Mouse (Mus musculus) kidney, postnatal 25 days (tissue): Measurements from ENCODE around the gene Eipr1.

Source experiments
- DNase-seq, 2 experiments: peaks; one replicate each; pipeline ENCODE4 v3.0.0; 2021; ENCODE audit warnings: mixed read lengths in 2 of 2

Gene Eipr1

DNA sequence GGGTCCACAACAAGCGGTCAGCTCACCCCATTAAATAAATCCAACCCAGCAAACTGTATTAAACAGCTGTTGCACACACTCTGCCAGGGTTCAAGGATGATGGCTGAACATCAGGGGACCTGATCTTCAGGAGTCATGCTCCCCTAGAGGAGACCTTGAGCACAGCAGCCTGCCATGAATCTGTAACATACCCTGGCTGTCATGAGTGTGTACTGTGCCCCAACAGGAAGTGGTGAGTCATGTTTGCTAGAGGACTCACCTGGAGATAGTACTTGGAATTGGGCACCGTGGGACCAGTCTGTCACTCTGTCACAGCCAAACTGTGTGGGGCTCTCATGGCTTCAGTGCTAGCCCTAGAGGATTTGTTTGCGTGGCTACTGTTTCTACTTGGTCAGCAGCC, 77.9 kb downstream of the Eipr1 start:
- no peak for DNase-seq

GRCm38 (mm10) chr12:28830471-28830870, 78.9 kb downstream of the Eipr1 start:
- DNase-seq, result no peak

DNA sequence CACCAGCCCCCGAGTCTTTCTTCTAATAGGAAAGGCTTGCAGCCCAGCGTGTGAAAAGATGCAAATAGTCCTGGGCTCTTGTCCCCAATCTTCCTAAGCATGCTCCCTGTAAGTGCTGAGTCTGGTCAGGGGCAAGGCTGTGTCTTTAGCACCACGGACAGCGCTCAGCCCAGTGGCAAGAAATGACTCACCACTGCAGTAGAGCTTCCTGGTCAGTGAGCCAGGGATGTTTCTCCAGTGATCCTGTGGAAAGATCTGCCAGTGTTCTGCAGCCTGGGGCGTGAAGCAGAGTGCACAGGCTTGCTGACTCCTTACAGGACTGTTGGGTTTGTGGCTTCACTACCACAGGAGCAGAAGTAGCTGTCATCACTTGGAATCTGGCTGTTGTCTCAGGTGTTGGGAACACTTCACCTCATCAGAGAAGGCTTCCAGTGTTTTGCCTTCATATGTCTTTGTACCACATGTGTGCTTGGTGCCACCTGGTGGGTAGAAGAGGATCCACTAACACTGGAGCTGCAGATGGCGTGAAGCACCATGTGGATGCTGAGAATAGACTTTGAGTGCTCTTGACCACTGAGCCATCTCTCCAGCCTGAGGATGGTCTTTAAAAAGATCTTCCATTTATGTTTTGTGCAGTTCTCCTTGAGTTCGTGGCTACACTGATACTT, 79.6 kb downstream of the Eipr1 start:
- DNase-seq, result peak; percentile 54 to 61

DNA sequence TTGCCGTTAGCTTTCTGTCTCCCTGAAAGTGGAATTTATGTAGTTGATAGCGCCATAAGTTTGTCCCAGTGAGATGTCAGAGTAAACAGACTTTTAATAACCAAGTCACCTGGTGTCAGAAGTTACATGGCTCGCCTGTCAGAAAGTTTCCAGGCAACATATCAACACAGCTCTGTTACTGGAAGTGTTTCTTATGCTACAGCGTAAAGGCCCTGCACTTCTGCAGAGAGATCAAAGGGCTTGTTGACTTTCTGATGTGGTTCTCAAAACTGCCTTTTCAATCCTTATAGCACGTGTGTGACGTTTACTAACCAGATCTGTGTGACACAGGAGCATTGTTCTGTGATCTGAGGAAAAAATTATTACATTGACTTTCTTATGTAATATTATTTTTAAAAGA, 82.7 kb downstream of the Eipr1 start:
- no peak for DNase-seq

GRCm38 (mm10) chr12:28835683-28836082, 84.1 kb downstream of the Eipr1 start:
- no peak for DNase-seq

- DNase-seq, result no peak
These were observed 86.7 kb downstream of the Eipr1 start for GRCm38 (mm10) chr12:28838268-28838667.

GRCm38 (mm10) chr12:28838971-28839370, 87.4 kb downstream of the Eipr1 start:
- no peak for DNase-seq

DNA sequence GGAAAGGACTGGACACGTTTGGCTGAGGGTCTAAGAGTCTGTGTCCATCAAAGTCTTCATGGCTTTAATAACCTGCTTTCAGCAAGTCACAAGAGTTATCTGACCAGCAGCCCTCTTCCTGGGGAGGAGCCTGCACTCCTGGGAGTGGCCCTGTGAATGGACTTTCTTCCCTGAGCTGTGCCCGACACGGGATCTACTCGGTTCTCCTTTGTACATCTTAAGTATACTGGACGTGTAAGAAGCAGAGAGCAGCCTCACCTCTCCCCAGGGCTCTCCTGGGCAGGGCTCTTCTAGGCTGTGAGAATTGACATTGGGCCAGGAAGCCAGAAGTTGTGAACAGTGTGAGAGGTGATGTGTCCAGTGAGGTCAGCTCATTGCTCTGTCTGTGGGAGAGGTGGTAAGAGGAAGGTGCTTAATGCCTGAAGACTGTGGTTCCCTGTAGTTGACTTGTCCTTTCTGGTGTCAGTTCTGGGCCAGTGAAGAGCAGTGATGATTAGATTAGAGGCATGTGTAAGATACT, 89.6 kb downstream of the Eipr1 start:
- DNase-seq, result no peak

- no peak for DNase-seq
These were observed 94.2 kb downstream of the Eipr1 start for GRCm38 (mm10) chr12:28845811-28846210.

DNA sequence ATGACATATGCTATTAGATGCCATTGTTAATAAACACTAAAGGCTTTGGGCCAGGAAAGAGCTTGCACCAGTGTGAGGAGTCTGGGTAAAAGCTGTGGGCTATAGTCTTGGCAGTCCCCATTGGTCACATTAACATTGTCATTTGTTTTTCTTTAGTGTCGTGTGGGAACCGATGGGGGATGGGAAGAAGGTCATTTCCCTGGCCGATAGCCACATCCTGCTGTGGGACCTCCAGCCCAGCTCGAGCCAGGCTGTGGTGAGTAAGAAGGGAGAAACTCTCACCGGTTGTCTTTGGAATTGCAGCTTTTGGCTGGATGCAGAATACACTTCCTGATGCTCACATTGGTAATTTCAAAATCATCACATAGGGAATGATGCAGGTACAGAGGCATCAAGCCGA, 95.8 kb downstream of the Eipr1 start:
- DNase-seq, result no peak

DNA sequence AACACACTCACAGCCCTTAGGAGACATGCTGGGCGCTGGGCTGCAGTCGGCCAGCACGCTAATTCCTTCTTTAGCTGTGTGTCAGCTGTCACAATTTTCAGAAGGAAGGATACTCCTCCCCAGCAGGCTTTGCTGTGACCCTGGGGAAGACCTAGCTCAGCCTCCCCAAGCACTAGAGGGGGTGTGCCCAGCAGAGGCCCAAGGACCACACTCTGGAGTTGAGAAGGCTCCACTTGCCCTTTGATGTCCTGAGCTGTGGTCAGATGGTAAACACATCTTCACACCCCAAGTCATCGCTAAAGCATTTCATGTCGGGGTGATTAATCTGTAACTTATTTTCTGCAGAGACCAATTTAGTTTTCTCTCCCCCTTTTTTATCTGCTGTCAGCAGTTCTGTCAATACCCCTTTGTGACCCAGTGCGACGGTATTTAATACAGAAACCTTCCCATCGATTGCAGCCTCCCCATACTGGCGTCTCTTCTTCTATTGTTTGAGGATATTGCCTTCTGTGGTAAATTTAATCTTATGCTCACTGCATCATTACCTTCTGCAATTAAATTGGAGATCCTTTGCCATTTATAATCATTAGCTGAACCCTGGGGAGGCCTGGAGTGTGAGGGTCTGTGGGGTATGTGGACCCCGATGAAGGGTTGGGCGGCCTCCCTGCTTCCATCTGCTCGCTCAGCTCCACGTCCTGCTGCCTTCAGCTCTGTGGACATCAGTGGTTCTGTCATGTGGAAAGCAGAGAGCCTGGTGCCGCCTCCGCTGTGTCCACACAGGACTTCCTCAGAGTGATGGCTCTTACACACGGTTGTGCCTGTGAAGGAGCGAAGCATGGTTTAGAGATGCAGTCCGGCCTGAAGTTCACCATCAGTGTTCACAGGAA, 97.4 kb downstream of the Eipr1 start:
- no peak for DNase-seq

DNA sequence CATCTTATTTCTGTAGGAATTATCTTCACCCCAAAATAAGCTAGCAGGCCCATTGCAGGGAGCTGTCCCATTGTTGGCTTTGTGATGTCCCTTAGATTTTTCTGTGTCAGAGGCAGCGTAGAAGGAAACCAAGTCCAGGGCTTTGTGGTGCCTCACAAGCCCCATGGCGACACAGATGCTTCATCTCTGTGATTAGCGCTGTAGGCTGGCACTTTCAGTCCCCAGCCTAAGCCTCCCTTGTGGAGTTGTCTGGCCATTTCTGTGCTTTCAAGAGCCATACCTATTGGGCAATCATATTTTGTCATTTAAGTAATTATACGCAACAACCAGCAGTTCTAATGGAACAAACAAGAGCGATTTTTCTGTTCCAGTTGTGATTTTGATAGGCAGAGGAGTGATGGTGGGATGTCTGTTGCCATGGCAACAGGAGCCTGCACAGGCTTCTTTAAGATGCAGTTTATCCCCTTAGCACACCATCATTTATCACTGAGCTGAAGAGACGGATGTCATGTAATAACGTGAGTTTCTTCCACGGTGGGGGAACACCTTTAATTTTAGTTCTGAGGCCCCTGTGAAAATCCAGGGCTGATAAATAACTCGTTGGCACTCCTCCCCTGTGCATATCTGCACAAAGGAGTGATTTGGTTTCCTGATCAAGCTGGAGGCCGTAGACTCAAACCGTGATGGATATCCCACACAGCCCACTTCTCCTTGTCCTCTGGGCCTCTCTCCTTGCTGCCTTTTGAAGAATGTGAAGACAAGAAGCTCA, 108.1 kb downstream of the Eipr1 start:
- no peak for DNase-seq

DNA sequence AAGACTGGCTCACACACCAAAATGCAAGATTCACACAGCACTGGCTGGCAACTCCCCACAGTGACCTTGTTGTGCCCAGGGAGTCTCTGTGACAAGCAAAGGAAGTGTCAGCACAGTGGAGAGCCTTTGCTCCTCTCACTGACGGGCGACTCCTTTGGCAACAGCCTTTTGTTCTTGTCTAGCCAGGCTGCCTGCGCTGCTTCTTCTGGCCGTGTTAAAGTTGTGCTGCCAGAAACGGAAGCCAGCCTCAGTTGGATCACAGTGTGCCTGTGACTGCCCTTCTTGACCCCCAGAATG, 108.6 kb downstream of the Eipr1 start:
- no peak for DNase-seq

DNA sequence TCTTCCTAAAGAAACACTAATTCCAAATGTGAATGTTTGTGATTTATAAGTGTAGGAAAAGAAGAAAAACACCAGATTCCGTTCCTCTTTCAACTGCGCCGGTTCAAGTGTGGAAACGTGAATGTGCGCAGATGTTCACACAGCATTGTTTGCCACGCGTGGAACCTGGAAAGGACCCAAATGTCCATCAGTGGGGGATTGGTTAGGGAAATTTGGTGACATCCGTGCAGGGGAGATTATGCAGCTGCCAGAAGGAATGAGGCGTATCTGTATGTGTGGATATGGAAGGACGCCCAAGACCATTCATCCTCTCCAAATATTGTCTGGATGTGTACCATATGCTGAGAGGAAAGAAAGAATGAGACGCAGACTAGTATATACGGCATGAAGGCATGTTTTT, 111.7 kb downstream of the Eipr1 start:
- no peak for DNase-seq

DNA sequence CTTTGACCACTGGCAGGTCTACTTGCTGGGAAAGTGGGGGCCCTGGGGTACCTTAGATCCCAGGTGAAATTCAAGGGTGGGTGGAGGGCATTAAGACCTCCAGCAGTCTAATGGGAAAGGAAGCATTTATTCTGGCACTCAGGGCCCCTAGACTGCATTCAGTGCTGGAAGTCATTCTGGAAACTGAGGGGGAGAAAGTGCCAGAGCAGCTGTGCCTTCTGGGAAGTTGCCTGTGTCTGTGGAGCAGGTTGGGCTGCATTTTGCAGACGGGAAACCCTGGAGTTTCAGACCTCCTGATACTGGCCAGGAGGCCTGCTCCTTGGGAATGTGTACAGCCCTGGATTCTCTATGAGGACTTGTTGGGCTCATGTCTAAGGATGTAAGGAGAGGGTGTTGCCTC, 114.5 kb downstream of the Eipr1 start:
- DNase-seq, result no peak

GRCm38 (mm10) chr12:28868794-28869193, 117.2 kb downstream of the Eipr1 start:
- DNase-seq, result no peak

- no peak for DNase-seq
These were observed 120.7 kb downstream of the Eipr1 start for GRCm38 (mm10) chr12:28872271-28872670.

- DNase-seq, result no peak
These were observed 123.2 kb downstream of the Eipr1 start for GRCm38 (mm10) chr12:28874781-28875251.

DNA sequence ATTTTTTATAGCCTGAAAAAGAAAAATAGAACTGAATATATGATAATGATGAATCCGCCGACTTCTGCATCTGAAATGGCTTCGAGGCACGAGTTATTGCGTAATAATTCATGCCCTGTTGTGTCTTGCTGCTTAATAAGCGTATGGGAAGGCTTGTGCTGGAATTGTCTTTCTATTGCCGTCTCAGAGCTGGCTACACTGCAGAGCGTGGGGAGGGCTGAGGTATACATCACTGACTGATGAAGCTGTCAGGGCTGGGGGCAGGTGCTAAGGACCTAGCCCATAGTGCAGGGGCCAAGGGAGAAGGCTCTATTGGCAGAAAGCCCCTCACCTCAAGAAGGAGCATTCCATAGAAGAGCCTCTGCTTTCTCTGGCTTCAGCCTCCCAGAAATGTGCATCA, 123.9 kb downstream of the Eipr1 start:
- no peak for DNase-seq

DNA sequence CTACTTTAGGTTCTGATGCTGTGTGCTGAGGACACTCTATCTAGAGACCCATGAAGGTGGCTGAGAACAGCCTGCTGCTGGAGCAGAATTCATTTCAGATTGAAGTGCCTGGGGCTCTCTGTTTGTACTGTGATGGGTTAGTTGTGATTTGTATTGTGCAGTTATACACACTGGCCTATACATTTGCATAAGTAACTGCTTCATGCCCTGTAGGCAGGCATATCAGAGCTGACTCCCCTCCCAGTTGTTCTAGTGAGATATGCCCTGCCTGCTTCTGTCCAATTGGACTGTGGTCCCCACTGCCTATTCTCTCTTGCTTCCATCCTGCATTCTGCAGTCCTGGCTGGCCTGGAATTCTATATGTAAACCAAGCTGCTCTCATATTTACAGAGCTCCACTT, 128.9 kb downstream of the Eipr1 start:
- DNase-seq, result no peak

DNA sequence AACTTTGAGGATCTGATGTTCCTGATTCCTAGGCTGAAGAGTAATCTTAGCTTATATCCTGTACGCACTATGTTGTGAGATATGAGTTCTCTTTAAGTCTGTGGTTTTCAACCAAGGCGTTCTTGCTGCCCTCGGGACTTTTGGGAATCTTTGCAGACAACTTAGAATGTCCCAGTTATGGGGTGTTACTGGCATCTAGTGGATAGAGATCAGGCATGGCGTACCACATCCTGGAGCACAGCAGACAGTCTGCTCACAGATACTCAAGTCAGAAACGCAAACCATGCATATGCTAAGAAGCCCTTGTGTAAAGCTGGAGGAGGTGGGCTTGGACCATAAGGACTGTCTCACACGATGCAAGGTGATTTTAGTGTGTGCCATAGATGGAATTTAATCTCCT, 136.1 kb downstream of the Eipr1 start:
- no peak for DNase-seq

DNA sequence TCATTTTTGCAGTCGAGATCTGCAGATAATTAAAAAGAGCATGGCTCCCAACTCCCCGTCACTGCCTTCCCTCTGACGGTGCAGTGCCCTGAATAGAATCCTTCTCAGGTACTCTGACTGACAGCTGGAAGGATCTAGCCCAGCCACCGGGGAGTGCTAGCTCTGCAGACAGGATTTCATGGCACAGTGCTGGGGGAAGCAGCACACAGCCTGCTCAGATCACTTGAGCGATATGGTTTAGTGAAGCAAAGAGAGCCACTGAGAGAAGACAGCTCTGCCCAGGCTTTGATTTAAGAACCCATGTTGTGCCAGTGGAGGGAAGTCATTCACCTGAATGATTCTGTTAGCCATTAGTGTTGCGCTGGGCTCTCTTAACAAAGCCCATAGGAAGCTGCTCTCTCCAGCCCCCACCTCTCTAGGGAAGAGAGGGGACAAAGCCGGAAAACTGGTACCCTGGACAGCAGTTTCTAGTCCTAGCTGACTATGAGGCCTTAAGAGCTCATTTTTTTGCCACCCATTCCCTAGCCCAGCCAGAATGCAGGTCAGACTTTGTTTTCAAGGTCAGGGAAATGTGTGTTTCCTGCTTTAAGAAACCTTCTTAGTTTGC, 137.6 kb downstream of the Eipr1 start:
- DNase-seq, result no peak

GRCm38 (mm10) chr12:28891523-28891922, 139.9 kb downstream of the Eipr1 start:
- DNase-seq, result no peak
